Mouse (Mus musculus): Measurements from ENCODE around the gene Sytl1. TPM values are rescaled to one million over a fixed set of nuclear protein-coding genes. Genes with fewer than 3 reads are reported as not detected.

Sytl1 gene
- polyA plus RNA-seq, 1 experiment from 2014 or later: 0.84 TPM

GRCm38 (mm10) chr4:133266248-133266880, 3.5 kb upstream of the Sytl1 start:
- no peaks in the 10 kb centered on the region for H3K9me3 ChIP-seq (ENCODE audit: low read depth, low read length)
- H3K36me3 ChIP-seq (ENCODE audit: insufficient read depth): peaks cover 58% of the 10 kb centered on the region
- WGBS: 89% methylated on average over 12 of the region's 12 CpGs

GRCm38 (mm10) chr4:133265759-133266158, 2.8 kb upstream of the Sytl1 start:
- Histone ChIP-seq H3K4me1 (ENCODE audit: insufficient read depth) (no peaks in the 10 kb centered on the region), H3K27ac (ENCODE audit: low read depth) (no peak overlapping the region), H3K36me3 (ENCODE audit: insufficient read depth) (peaks cover 56% of the 10 kb centered on the region), H3K4me2 (no peak overlapping the region), H3K9ac (no peak overlapping the region), H3K9me3 (ENCODE audit: low read depth, low read length) (no peaks in the 10 kb centered on the region), H3K27me3 (ENCODE audit: insufficient read depth, low read length) (no peaks in the 10 kb centered on the region), H3K4me3 (ENCODE audit: low read depth, low read length) (no peak overlapping the region)
- DNase-seq (peak; percentile 12), ATAC-seq (ENCODE audit: insufficient read depth) (no peak)
- TF ChIP-seq CTCF (IDR thresholded peaks at IDR 0.05; ENCODE audit: low read depth): no peak
- WGBS: 89% methylated on average over 4 of the region's 4 CpGs

More at GRCm38 (mm10) chr4:133266248-133266880, 3.5 kb upstream of the Sytl1 start:
- no peaks in the 10 kb centered on the region for H3K4me1 ChIP-seq (ENCODE audit: insufficient read depth)
- no peak for TF ChIP-seq CTCF (IDR thresholded peaks at IDR 0.05; ENCODE audit: low read depth)
- H3K27me3 ChIP-seq (ENCODE audit: insufficient read depth, low read length): no peaks in the 10 kb centered on the region
- no peak overlapping the region for H3K9ac ChIP-seq
- DNase-seq: no peak
- no peak overlapping the region for H3K4me3 ChIP-seq (ENCODE audit: low read depth, low read length)
- ATAC-seq (ENCODE audit: insufficient read depth): no peak
- H3K27ac ChIP-seq (ENCODE audit: low read depth): no peak overlapping the region
- H3K4me2 ChIP-seq: no peak overlapping the region

DNA sequence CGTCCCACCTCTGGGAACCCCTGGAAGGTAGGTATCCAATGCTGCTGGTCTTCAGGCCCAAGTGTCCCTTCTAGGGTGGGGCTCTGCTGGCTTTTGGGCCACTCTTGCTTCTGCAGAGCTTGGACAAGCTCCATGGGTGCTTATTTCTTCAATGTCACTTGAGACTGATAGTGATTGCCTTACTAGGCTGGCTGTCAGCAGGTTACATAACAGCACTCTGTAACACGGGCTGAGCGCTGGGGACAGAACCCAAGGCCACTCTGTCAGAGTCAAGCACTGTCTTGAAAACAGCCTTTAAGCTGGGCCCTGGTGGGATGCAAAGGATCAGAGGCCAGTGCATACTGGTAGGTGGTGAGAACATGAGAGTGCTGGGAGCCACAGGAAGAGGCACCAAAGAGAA, 2.4 kb upstream of the Sytl1 start:
- no peak for TF ChIP-seq CTCF (IDR thresholded peaks at IDR 0.05; ENCODE audit: low read depth)
- Histone ChIP-seq H3K9me3 (ENCODE audit: low read depth, low read length) (no peaks in the 10 kb centered on the region), H3K9ac (no peak overlapping the region), H3K27me3 (ENCODE audit: insufficient read depth, low read length) (no peaks in the 10 kb centered on the region), H3K4me2 (no peak overlapping the region), H3K36me3 (ENCODE audit: insufficient read depth) (peaks cover 53% of the 10 kb centered on the region), H3K4me1 (ENCODE audit: insufficient read depth) (no peaks in the 10 kb centered on the region), H3K27ac (ENCODE audit: low read depth) (no peak overlapping the region), H3K4me3 (ENCODE audit: low read depth, low read length) (no peak overlapping the region)
- whole genome bisulfite sequencing: 93% methylated on average over 3 of the region's 3 CpGs
- ATAC-seq (ENCODE audit: insufficient read depth) (no peak), DNase-seq (no peak)

GRCm38 (mm10) chr4:133264559-133264958, 1.6 kb upstream of the Sytl1 start:
- H3K4me3 ChIP-seq (ENCODE audit: low read depth, low read length): no peak overlapping the region
- no peak overlapping the region for H3K27ac ChIP-seq (ENCODE audit: low read depth)
- 96% methylated on average over 2 of the region's 2 CpGs for WGBS
- no peak overlapping the region for H3K4me2 ChIP-seq
- ATAC-seq (ENCODE audit: insufficient read depth) (no peak), DNase-seq (no peak)
- peaks cover 51% of the 10 kb centered on the region for H3K36me3 ChIP-seq (ENCODE audit: insufficient read depth)
- TF ChIP-seq CTCF (IDR thresholded peaks at IDR 0.05; ENCODE audit: low read depth): no peak
- no peaks in the 10 kb centered on the region for H3K9me3 ChIP-seq (ENCODE audit: low read depth, low read length)
- no peaks in the 10 kb centered on the region for H3K4me1 ChIP-seq (ENCODE audit: insufficient read depth)
- no peaks in the 10 kb centered on the region for H3K27me3 ChIP-seq (ENCODE audit: insufficient read depth, low read length)
- H3K9ac ChIP-seq: no peak overlapping the region

GRCm38 (mm10) chr4:133263756-133264155, 843 bp upstream of the Sytl1 start:
- Histone ChIP-seq H3K4me2 (no peak overlapping the region), H3K9ac (no peak overlapping the region), H3K36me3 (ENCODE audit: insufficient read depth) (peaks cover 43% of the 10 kb centered on the region), H3K9me3 (ENCODE audit: low read depth, low read length) (no peaks in the 10 kb centered on the region), H3K27ac (ENCODE audit: low read depth) (no peak overlapping the region), H3K27me3 (ENCODE audit: insufficient read depth, low read length) (no peaks in the 10 kb centered on the region), H3K4me1 (ENCODE audit: insufficient read depth) (no peaks in the 10 kb centered on the region), H3K4me3 (ENCODE audit: low read depth, low read length) (no peak overlapping the region)
- ATAC-seq (ENCODE audit: insufficient read depth) (no peak), DNase-seq (no peak)
- 88% methylated on average over 5 of the region's 5 CpGs for WGBS
- TF ChIP-seq CTCF (IDR thresholded peaks at IDR 0.05; ENCODE audit: low read depth): no peak

DNA sequence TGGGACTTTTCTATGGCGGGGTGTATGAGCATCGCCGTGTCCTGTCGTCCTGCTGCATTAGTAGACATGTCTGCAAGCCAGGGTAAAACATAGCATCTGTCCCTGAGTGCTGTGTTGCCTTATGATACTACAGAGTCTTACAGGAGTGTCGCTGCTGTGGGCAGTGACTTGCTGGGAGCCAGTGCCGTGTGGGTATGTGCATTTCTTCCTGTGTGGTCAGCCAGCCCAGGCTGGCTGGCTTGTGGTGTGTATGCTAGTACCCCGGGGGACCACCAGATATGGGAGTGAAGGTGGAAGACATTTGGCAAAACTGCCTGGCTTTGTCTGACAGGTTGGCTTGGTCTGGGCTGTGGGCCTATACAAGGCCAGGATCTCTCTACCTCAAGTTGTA, 543 bp downstream of the Sytl1 start:
- H3K27me3 ChIP-seq (ENCODE audit: insufficient read depth, low read length): no peaks in the 10 kb centered on the region
- 57% methylated on average over 7 of the region's 7 CpGs for WGBS
- DNase-seq: no peak
- H3K4me3 ChIP-seq (ENCODE audit: low read depth, low read length): no peak overlapping the region
- H3K4me1 ChIP-seq (ENCODE audit: insufficient read depth): no peaks in the 10 kb centered on the region
- H3K9ac ChIP-seq: no peak overlapping the region
- H3K36me3 ChIP-seq (ENCODE audit: insufficient read depth): peaks cover 30% of the 10 kb centered on the region
- no peak for ATAC-seq (ENCODE audit: insufficient read depth)
- TF ChIP-seq CTCF (IDR thresholded peaks at IDR 0.05; ENCODE audit: low read depth): no peak
- no peaks in the 10 kb centered on the region for H3K9me3 ChIP-seq (ENCODE audit: low read depth, low read length)
- H3K27ac ChIP-seq (ENCODE audit: low read depth): no peak overlapping the region
- no peak overlapping the region for H3K4me2 ChIP-seq

DNA sequence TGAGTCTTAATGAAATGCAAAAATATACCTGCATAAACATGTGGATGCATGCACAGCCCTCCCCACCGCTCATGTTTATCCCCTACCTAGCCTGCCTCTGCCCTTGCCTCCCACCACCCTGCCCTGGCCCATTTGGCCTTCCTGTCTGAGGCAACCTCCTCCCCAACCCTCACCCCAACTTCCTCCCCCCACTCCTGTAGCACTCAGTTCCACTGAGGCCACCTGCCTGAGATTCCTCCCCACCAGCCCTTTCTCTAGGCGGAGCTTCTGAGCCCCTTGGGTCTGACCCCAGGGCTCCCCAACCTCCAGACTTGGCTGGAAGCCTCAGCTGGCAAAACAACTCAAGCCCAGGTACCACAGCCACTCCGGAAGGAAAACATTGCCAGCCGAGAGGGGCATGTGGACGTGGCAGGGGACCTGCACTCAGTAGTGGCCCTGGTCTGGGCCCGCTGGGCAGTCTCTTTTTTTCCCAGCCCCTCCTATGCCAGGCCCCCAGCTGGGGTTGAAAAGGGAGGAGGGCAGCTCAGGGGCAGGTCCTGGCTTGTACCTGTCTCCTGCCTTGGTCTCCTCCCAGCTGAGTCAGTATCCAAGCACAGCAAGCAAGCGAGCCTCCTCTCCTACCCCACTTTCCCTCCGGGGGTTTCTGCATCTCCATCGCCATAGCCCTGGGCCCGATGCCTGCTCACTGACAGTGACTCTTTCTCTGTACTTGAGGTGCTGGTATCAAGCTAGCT, 1.1 kb downstream of the Sytl1 start:
- Histone ChIP-seq H3K9me3 (ENCODE audit: low read depth, low read length) (no peaks in the 10 kb centered on the region), H3K36me3 (ENCODE audit: insufficient read depth) (peaks cover 24% of the 10 kb centered on the region), H3K4me2 (no peak overlapping the region), H3K4me1 (ENCODE audit: insufficient read depth) (no peaks in the 10 kb centered on the region), H3K27ac (ENCODE audit: low read depth) (no peak overlapping the region), H3K27me3 (ENCODE audit: insufficient read depth, low read length) (no peaks in the 10 kb centered on the region), H3K9ac (no peak overlapping the region), H3K4me3 (ENCODE audit: low read depth, low read length) (no peak overlapping the region)
- ATAC-seq (ENCODE audit: insufficient read depth) (no peak), DNase-seq (no peak)
- 47% methylated on average over 10 of the region's 10 CpGs for WGBS
- no peak for TF ChIP-seq CTCF (IDR thresholded peaks at IDR 0.05; ENCODE audit: low read depth)

Data from lung, embryonic 14.5 days (tissue).